Mouse (Mus musculus): ENCODE data around the gene Wdr78.

DNA sequence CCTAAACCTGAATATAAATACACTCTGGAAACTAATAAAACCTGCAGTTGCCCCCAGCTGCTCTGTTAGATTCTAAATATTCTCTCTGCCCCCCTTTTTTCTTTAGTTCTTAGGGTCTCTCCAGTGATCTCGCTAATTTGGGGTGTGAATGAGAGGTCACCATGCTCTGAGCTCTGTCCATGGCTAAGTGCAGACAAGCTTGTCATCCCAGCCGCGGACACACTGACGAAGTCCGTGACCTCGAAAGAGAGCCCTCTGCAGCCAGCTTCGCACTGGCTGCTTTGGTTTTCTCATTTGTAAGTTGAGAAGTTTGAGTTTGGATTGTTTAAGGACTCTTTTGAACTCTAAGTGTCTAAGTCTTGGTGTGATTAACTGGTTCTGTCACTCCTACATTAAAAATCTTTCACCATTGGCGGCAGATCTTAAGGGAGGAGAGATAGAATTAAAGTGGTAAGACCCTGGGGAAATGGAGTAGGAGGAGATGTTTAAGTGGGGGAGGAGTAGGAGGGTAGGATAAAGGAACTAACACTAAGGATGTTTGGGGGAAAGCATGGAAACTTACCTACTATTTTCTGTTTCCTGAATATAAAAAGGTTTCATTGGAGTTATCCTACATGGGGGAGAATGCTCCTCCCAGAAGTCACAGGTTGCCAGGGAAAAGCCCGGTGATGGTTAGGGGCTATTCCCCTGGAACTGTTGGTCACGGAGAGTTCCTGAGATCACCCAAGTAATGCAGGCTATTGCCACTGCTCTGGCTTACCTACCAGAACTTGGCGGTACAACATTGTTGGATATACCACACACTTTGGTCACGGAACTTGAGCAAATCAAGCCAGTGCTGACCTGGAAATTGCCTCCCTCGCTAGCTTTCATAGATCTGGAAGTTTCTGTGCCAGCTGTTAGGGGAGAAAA is 85.9 kb downstream of the Wdr78 start:
- no peak for TF ChIP-seq POLR2A (IDR thresholded peaks at IDR 0.05; ENCODE audit: extremely low read depth, insufficient read depth, low read length)
- TF ChIP-seq CTCF (IDR thresholded peaks at IDR 0.05; ENCODE audit: low read depth, low read length): no peak

Measured in liver, adult 2 months (tissue).